Mouse (Mus musculus) myocyte (in vitro differentiated cells): ENCODE data around the gene Spred2.

ENCODE experiments used
- POLR2A ChIP-seq: IDR thresholded peaks from one replicate; pipeline ENCODE4 v1.6.1; 2011; ENCODE audit warnings: low read depth, mild to moderate bottlenecking, control low read depth, moderate library complexity; ENCODE audit not compliant: insufficient read length
- USF1 ChIP-seq: IDR thresholded peaks from one replicate; pipeline ENCODE4 v1.6.1; 2011; ENCODE audit warnings: low read depth, mild to moderate bottlenecking, control low read depth, moderate library complexity

- TF ChIP-seq USF1: no peak
- no peak for TF ChIP-seq POLR2A
These were observed 17.8 kb downstream of the Spred2 start for GRCm38 (mm10) chr11:19941978-19942377.
